Mouse (Mus musculus) layer of hippocampus, adult 18-20 months (tissue): ENCODE measurements at regions not wholly inside any gene's neighbourhood (a gene's known extent, or its start where the extent isn't known, plus 50 kb on each side); places are given as distances from the start of the nearest gene placed in this dataset.
A peak's percentile ranks its signal among the peaks of the same experiment; 100 is the strongest.
"Not testable (repeated sequence)": the region's sequence is repeated elsewhere in the genome, so short reads cannot be mapped to it uniquely, and the experiment has no call there.

Experiments used
- DNase-seq, 2 experiments: peaks; one replicate each; pipeline ENCODE4 v3.0.0; 2022; ENCODE audit warnings: low spot score in 2 of 2

DNA sequence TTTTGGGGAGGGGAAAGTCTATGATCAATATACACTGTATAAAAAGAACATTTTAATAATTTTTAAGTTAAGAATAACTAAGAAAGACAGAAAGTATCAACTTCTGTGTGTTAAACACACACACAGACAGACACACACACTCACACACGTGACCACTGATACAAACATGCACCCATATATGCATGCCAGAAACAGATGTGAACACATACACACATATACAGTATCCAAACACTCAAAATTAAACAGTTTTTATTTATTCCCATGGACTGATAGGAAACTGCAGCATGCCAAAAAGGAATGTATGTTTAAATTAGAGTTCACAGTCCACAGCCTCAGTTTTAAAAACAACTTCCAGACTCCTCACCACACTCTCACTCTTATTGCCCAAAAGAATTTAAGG is 203.4 kb upstream of the Tbl1x start:
- DNase-seq = no peak

DNA sequence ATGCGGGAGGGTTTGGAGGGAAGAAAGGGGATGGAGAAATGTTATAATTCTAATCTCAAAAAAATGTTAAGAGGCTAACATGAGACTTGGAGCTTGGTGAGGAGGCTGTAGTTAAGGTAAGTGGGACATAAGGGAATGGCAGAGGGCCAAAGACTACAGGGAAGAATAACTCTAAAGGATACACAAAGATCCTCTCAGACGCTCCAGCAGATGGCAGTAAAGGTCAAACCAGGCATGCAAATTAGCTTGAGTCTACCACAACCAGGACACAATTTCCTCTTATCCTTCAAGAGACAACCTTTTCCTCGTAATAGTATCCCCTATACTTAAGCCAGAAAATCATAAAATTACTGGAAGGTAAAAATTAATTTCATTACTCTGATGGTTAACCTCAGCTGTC is 196.4 kb upstream of the Tbl1x start:
- peak in 1 of 2 experiments; percentile 51 for DNase-seq

- DNase-seq = peak; percentile 10 to 37
These were observed 187.2 kb upstream of the Tbl1x start for GRCm38 (mm10) chrX:77323644-77324043.

DNA sequence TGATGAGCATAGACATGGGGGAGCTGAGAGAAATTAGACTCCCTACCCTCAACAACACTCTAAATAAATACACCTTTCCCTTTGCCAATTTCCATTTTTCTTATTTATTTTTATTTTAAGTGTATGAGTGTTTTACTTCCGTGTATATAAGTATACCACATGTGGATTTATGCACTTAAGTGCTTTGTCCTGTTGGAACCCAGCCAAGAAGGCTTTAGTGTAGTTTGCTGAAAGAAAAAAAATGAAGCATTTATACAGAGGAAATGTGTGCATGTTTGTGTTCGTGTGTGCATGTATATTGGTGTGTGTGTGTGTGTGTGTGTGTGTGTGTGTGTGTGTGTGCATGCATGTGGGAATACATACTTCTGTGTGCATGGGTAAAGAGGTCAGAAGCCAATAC is 157.6 kb upstream of the Tbl1x start:
- no peak for DNase-seq

DNA sequence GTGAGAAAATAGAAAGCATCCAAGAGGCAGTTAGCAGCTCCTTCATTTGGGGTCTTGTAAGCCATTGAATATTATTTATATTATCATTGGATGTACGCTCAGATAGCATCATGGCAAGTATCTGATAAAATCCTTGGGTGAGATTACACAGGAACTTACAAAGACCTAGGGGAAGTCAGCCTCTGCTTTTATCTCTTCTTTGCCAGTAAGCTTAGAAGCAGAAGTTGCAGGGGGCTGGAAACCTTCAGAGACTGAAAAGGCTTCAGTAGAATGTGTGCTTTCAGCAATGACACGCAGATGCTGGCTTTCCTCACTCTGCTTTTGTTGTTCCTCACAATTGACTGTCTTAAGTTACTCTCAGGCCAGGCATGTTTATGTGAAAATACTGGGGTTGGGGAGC is 150.3 kb upstream of the Tbl1x start:
- DNase-seq = peak in 1 of 2 experiments; percentile 4

- DNase-seq = peak in 1 of 2 experiments; percentile 27
These were observed 149.7 kb upstream of the Tbl1x start for GRCm38 (mm10) chrX:77361106-77361505.

DNA sequence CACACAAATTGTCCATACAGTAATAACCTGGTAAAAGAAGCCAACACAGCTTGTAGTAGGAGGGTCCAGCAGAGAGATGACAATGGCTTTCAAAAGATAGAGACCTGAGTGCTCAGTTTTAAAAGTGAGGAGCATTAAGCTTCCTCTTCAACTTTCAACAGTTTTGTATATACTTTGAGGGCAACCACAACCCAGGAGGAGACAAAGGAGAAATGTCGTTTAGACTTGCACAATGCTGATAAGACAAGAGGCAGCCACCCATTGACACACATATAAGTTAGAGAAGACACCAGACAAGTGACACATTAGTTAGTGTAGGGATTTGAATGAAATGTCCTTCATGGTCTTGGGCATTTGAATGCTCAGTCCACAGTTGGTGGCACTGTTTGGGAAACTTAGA is 147.2 kb upstream of the Tbl1x start:
- DNase-seq = no peak

DNA sequence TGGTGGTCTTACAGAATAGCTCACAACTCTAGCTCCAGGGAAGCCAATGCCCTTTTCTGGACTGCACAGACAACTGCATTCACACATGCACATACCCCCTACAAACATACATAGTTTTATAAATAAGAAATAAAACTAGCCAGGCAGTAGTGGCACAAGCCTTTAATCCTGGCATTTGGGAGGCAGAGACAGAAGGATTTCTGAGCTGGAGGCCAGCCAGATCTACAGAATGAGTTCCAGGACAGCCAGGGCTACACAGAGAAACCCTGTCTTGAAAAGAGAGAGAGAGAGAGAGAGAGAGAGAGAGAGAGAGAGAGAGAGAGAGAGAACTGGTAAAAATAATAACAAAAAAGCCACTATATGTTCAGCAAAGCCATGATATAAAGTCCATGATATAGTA is 143.5 kb upstream of the Tbl1x start:
- no peak for DNase-seq

- DNase-seq = no peak
These were observed 123.5 kb upstream of the Tbl1x start for GRCm38 (mm10) chrX:77387271-77387670.

GRCm38 (mm10) chrX:77391760-77392446 is 118.9 kb upstream of the Tbl1x start:
- DNase-seq = no peak

DNA sequence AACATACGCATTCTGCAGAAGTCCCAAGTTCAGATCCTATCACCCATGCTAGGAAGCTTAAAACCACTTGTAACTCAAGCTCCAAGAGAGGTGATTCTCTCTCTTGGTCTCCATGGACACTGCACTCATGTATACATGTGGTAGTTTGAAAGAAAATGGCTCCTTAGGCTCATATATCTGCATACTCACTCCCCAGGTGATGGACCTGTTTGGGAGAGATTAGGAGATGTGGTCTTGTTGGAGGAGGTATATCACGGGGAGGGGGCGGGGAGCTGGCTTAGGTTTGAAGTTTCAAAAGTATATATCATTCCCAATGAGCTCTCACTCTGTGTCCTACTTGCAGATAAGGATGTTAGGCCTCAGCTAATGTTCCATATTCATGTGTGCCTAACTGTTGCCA is 103.9 kb upstream of the Tbl1x start:
- DNase-seq = no peak

GRCm38 (mm10) chrX:77407925-77408324 is 102.9 kb upstream of the Tbl1x start:
- peak in 1 of 2 experiments; percentile 40 for DNase-seq

DNA sequence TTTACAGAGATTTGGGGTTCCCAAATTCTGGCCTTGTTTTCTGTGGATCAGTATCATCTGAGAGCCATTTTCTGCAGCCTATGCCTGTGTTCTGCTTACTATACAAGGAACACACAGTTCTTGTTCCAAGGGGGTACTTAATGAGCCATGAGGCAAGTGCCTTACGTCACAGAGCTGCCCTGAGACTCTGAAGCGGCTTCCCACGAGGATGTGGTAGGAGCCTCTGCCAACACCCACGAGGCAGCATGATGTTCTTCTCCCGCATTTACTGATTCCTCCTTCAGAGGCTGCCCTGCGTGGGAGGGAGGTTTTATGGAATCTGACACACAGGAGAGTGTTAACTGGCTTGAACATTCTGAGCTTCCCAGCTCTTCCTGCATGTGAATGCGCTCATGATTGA is 101.4 kb upstream of the Tbl1x start:
- peak; percentile 2 to 42 for DNase-seq

DNA sequence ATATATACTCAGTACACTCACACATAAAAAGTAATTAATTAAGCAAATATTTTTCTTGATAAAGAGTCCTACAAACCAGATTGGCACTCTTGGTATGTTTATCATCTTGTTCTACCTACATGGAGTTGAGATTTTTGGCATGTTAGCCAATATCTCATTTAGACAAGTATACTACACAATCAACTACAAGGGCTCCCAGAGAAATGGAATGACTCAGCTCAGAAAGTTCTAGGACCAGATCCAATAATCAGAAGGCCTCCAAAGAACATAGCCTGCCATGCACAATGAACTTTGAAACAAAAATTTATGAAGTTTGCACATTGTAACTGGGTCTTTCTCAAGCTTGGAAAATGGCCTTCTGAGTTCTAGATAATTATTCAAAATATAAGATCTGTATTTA is 100.0 kb upstream of the Tbl1x start:
- no peak for DNase-seq

DNA sequence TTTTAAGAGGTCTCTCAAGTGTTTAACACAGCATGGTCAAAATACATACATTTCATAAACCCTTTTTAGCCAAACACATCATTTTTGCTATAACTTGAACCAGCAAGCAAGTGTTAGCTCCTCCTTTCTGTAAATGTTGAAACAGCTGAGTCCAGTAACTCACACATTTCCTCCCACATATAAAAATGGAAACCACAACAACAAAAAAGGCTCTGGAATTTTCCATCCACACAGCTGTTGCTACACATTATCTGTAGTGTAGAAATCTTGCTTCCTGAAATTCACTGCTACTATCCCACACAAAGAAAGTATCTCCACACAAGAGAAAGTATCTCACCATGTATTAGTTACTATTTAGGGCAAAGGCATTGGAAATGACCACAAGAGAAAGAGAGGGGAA is 96.7 kb upstream of the Tbl1x start:
- no peak for DNase-seq

GRCm38 (mm10) chrX:77417766-77418165 is 93.0 kb upstream of the Tbl1x start:
- DNase-seq = no peak

GRCm38 (mm10) chrX:77422206-77422605 is 88.6 kb upstream of the Tbl1x start:
- no peak for DNase-seq

- DNase-seq = no peak
These were observed 85.8 kb upstream of the Tbl1x start for GRCm38 (mm10) chrX:77424792-77425727.

DNA sequence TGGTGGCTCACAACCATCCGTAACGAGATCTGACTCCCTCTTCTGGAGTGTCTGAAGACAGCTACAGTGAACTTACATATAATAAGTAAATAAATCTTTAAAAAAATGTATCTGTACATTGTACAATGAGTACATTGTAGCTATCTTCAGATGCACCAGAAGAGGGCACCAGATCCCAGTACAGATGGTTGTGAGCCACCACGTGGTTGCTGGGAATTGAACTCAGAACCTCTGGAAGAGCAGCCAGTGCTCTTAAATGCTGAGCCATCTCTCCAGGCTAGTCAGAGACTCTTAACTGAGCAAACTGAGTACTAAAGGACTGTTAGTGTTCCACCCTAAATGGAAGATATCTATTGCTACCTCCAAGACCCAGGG is 85.1 kb upstream of the Tbl1x start:
- DNase-seq = not testable (repeated sequence)

DNA sequence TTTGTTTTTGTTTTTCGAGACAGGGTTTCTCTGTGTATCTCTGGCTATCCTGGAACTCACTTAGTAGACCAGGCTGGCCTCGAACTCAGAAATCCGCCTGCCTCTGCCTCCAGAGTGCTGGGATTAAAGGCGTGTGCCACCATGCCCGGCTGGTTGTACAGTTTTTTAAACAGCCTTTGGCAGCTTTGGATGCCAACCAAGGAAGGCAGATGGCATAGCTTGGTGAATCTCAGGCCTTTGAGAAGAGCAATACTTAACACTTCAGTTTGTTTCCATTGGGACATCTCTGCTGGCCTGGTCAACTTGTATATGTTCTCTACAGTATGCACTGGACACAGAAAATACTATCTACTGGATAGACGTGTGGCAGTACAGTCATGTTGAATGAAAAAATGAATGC is 84.0 kb upstream of the Tbl1x start:
- DNase-seq = not testable (repeated sequence)

DNA sequence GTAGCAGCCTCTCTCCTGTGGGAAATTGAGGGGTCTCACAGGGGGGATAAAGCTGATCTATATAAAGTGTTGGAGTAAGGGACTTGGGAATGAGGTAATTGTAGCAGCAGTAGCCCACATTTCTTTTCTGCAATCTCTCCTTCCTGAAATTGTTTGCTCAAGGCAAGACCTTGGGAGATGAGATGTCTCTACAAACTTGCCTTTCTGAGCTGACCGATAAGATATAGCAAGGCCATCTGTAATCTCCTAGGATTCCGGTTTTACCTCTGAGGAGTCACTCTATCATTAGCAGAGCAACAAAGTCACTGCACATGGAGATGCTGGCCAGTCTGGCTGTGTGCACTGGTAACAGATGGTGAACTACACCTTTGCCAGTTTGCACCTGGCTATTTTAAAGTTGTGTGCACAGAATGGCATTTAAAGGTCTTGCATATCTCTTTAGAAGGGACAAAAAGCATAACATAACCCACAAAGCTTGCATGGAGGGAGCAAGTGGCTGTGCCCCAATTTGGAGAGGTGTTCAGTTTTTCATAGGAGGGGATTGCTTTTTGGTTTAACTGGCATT is 78.7 kb upstream of the Tbl1x start:
- DNase-seq = no peak
